Mouse (Mus musculus) NIH3T3 (cell line): ENCODE measurements around the gene 1700011L22Rik.

Experiments
- DNase-seq: peaks from one replicate; pipeline ENCODE4 v3.0.0-alpha.2; 2012; ENCODE audit warnings: low read depth

Gene 1700011L22Rik

DNA sequence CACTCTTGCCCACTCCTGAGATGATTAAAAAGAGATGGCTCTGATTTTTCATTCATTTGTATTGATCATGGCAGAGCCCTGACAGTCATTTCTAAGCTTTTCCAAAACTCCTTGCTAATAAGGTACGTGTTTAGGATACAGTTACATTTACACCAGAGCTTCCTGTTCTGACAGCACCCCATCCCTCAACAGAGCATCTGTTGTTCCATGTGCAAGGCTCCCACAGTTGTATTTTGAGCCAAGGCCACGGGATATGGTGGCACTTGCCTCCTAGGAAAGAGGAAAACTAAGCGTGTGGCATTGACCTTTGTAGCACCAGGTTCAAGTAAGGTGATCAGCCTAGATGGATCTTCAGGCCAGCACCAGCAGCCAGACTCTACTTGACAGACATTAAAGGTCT is 83.1 kb downstream of the 1700011L22Rik start:
- DNase-seq: no peak

DNA sequence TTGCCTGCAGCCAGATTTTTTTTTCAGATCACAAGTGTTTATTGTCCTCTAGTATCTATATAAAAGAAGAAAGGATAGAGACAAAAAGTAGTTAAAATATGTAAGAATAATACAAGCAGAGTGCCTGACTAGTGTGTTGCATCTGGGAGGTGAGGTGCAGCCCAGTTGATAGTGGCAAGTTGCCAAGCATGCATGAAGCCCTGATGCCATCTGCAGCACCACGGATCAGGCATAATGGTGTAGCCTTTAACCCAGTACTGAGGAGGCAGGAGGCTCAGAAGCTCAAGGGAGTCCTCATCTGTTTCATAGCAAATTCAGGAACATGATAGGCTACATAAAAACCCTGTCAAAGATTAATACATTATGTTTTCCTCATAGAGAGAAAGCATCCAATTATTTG is 84.0 kb downstream of the 1700011L22Rik start:
- DNase-seq: peak; percentile 24

GRCm38 (mm10) chr8:79162533-79163308 is 85.6 kb downstream of the 1700011L22Rik start:
- peak; percentile 94 for DNase-seq

GRCm38 (mm10) chr8:79161172-79161778 is 87.1 kb downstream of the 1700011L22Rik start:
- DNase-seq: no peak
